Mouse (Mus musculus) C2C12 (cell line): ENCODE measurements around the gene Ppme1. TPM values are rescaled to one million over a fixed set of nuclear protein-coding genes. Genes with fewer than 3 reads are reported as not detected.

ENCODE experiments used
- H3K27me3 ChIP-seq: one replicate; pipeline ENCODE4 v1.6.1; 2011; ENCODE audit not compliant: control insufficient read depth, insufficient read depth, insufficient read length
- H3K36me3 ChIP-seq: one replicate; pipeline ENCODE4 v1.6.1; 2011; ENCODE audit not compliant: control insufficient read depth, insufficient read depth
- H3K4me3 ChIP-seq: one replicate; pipeline ENCODE4 v1.5.1; 2011; ENCODE audit warnings: mild to moderate bottlenecking, control low read depth; ENCODE audit not compliant: poor library complexity, insufficient read depth, severe bottlenecking
- H3K79me2 ChIP-seq: one replicate; pipeline ENCODE4 v1.6.1; 2011; ENCODE audit not compliant: control insufficient read depth, insufficient read depth
- H3K79me3 ChIP-seq: one replicate; pipeline ENCODE4 v1.6.1; 2011; ENCODE audit warnings: low read depth, control low read depth
- H3ac ChIP-seq: one replicate; pipeline ENCODE3; 2011; ENCODE audit warnings: low read depth; ENCODE audit not compliant: control insufficient read depth, insufficient read length
- CEBPB ChIP-seq: IDR thresholded peaks from one replicate; pipeline ENCODE4 v1.6.1; 2011; ENCODE audit warnings: low read depth, mild to moderate bottlenecking, control low read depth, moderate library complexity
- CTCF ChIP-seq: IDR thresholded peaks from one replicate; pipeline ENCODE4 v1.5.1; 2011; ENCODE audit not compliant: control insufficient read depth, insufficient read depth, insufficient read length
- FOSL1 ChIP-seq: IDR thresholded peaks from one replicate; pipeline ENCODE4 v1.8.0; 2011; ENCODE audit warnings: mild to moderate bottlenecking, low read length; ENCODE audit not compliant: poor library complexity, insufficient read depth, severe bottlenecking
- MAX ChIP-seq: IDR thresholded peaks from one replicate; pipeline ENCODE4 v1.6.1; 2011; ENCODE audit warnings: mild to moderate bottlenecking, control low read depth
- MYOD1 ChIP-seq: IDR thresholded peaks from one replicate; pipeline ENCODE4 v1.6.1; 2011; ENCODE audit warnings: low read depth; ENCODE audit not compliant: control insufficient read depth, insufficient read length
- MYOG ChIP-seq: IDR thresholded peaks from one replicate; pipeline ENCODE4 v1.6.1; 2011; ENCODE audit not compliant: control insufficient read depth, insufficient read length; ENCODE audit errors: extremely low read depth
- USF1 ChIP-seq: IDR thresholded peaks from one replicate; pipeline ENCODE4 v1.6.1; 2011; ENCODE audit warnings: low read depth, mild to moderate bottlenecking, control low read depth, moderate library complexity
- polyA plus RNA-seq: library from polyadenylated mRNA; unstranded; fragments of >200 nt; fragmentation: generic; extraction: Trizol; gene quantifications from one replicate; pipeline ENCODE4 v1.2.1, GENCODE M21; 2012; ENCODE audit warnings: missing spikeins

The Ppme1 gene
- polyA plus RNA-seq, 1 experiment, result 44.2 TPM

- H3ac ChIP-seq, result no peak overlapping the region
- no peaks in the 10 kb centered on the region for H3K27me3 ChIP-seq
- H3K4me3 ChIP-seq, result no peak overlapping the region
- H3K79me3 ChIP-seq, result no peaks in the 10 kb centered on the region
- peaks cover 16% of the 10 kb centered on the region for H3K36me3 ChIP-seq
- no peak for TF ChIP-seq USF1
- no peak for TF ChIP-seq MAX
- TF ChIP-seq FOSL1, result no peak
- no peak for TF ChIP-seq CEBPB
- no peak for TF ChIP-seq MYOG
- TF ChIP-seq CTCF, result no peak
- no peak for TF ChIP-seq MYOD1
- H3K79me2 ChIP-seq, result peaks cover 25% of the 10 kb centered on the region
Observed at GRCm38 (mm10) chr7:100356324-100356723, 15.8 kb downstream of the Ppme1 start.

- no peak overlapping the region for H3K4me3 ChIP-seq
- TF ChIP-seq CTCF (no peak), MAX (no peak), CEBPB (no peak), MYOG (no peak), FOSL1 (no peak), MYOD1 (no peak), USF1 (no peak)
- no peak overlapping the region for H3ac ChIP-seq
- peaks cover 18% of the 10 kb centered on the region for H3K36me3 ChIP-seq
- H3K27me3 ChIP-seq, result no peaks in the 10 kb centered on the region
- H3K79me3 ChIP-seq, result no peaks in the 10 kb centered on the region
- peaks cover 12% of the 10 kb centered on the region for H3K79me2 ChIP-seq
Observed at GRCm38 (mm10) chr7:100354984-100355383, 17.1 kb downstream of the Ppme1 start.

- peaks cover 26% of the 10 kb centered on the region for H3K36me3 ChIP-seq
- no peaks in the 10 kb centered on the region for H3K79me2 ChIP-seq
- H3K79me3 ChIP-seq, result no peaks in the 10 kb centered on the region
- H3ac ChIP-seq, result no peak overlapping the region
- H3K27me3 ChIP-seq, result no peaks in the 10 kb centered on the region
- TF ChIP-seq USF1 (no peak), FOSL1 (no peak), CEBPB (no peak), MYOD1 (no peak), MYOG (no peak), CTCF (no peak), MAX (no peak)
- H3K4me3 ChIP-seq, result no peak overlapping the region
Observed at GRCm38 (mm10) chr7:100335921-100336320, 36.2 kb downstream of the Ppme1 start.

- H3K79me3 ChIP-seq, result no peaks in the 10 kb centered on the region
- H3K36me3 ChIP-seq, result peaks cover 26% of the 10 kb centered on the region
- H3K27me3 ChIP-seq, result no peaks in the 10 kb centered on the region
- TF ChIP-seq CTCF, result no peak
- no peak for TF ChIP-seq MYOD1
- TF ChIP-seq FOSL1, result no peak
- TF ChIP-seq MAX, result no peak
- TF ChIP-seq MYOG, result no peak
- no peak for TF ChIP-seq USF1
- no peak for TF ChIP-seq CEBPB
- no peaks in the 10 kb centered on the region for H3K79me2 ChIP-seq
- no peak overlapping the region for H3K4me3 ChIP-seq
- H3ac ChIP-seq, result no peak overlapping the region
Observed at GRCm38 (mm10) chr7:100331269-100331668, 40.8 kb downstream of the Ppme1 start.

- no peaks in the 10 kb centered on the region for H3K79me3 ChIP-seq
- peaks cover 14% of the 10 kb centered on the region for H3K36me3 ChIP-seq
- H3K79me2 ChIP-seq, result no peaks in the 10 kb centered on the region
- no peaks in the 10 kb centered on the region for H3K27me3 ChIP-seq
- no peak overlapping the region for H3ac ChIP-seq
- TF ChIP-seq CTCF (no peak), FOSL1 (no peak), MYOD1 (no peak), CEBPB (no peak), MAX (no peak), USF1 (no peak)
- no peak overlapping the region for H3K4me3 ChIP-seq
Observed at GRCm38 (mm10) chr7:100328636-100329035, 43.5 kb downstream of the Ppme1 start.

GRCm38 (mm10) chr7:100327514-100327913, 44.6 kb downstream of the Ppme1 start:
- no peaks in the 10 kb centered on the region for H3K79me2 ChIP-seq
- no peak overlapping the region for H3K4me3 ChIP-seq
- H3K36me3 ChIP-seq, result peaks cover 6% of the 10 kb centered on the region
- TF ChIP-seq FOSL1, result no peak
- no peaks in the 10 kb centered on the region for H3K27me3 ChIP-seq
- no peaks in the 10 kb centered on the region for H3K79me3 ChIP-seq
- H3ac ChIP-seq, result no peak overlapping the region
